Mouse (Mus musculus) stomach, postnatal 0 days (tissue): ENCODE results near the gene Gm49403.

Experiments
- CTCF ChIP-seq: IDR thresholded peaks from 2 replicates; pipeline ENCODE4 v1.5.1; 2016; ENCODE audit warnings: antibody characterized with exemption, low read depth, mild to moderate bottlenecking, moderate library complexity
- EP300 ChIP-seq: optimal IDR thresholded peaks from 2 replicates; pipeline ENCODE3; 2016; ENCODE audit warnings: antibody characterized with exemption

- TF ChIP-seq CTCF (peak; percentile 34; the same call in 1 of the 2 replicates), EP300 (no peak)
Observed at GRCm38 (mm10) chr19:8851639-8852038, 32.1 kb upstream of the Gm49403 start.
